Mouse (Mus musculus): ENCODE measurements around the gene Hps4.

- peak; percentile 32 for TF ChIP-seq CTCF (IDR thresholded peaks at IDR 0.05; ENCODE audit: low read depth)
- TF ChIP-seq EP300 (optimal IDR thresholded peaks at IDR 0.05) = no peak
Observed at GRCm38 (mm10) chr5:112339215-112339614, 3.7 kb upstream of the Hps4 start.

Measured in stomach, postnatal 0 days (tissue).